Mouse (Mus musculus) spleen, adult 2 months (tissue): ENCODE results near the gene Slco4a1.

Source experiments
- CTCF ChIP-seq: fragments of 200-500 bp; IDR thresholded peaks from 2 replicates; pipeline ENCODE4 v1.5.1; 2011; ENCODE audit warnings: mild to moderate bottlenecking, inconsistent platforms; ENCODE audit not compliant: insufficient read depth, insufficient read length, insufficient replicate concordance; ENCODE audit errors: extremely low read depth
- POLR2A ChIP-seq: fragments of 200-500 bp; IDR thresholded peaks from 2 replicates; pipeline ENCODE4 v1.6.1; 2011; ENCODE audit warnings: low read depth, low read length, inconsistent platforms

DNA sequence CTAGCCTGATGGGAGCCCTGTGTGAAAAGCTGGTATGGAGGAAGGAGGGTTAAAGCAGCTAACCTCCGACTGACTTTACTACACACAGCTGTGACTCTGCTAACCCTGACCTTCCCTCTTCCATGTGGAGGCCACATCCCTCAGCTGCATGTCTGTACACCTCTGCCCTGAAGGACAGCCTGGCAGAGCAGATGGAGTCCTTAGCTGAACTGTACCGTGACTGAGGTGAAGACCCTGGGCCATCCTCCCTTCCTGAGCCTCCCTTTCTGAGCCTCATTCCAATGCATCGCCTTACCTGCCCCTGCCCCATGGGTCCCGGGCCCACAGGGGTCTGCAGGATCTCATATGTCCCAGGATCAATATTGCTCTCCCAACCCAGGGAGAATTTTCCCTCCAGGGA, 28.8 kb downstream of the Slco4a1 start:
- no peak for TF ChIP-seq CTCF
- TF ChIP-seq POLR2A = no peak
